21 mouse cellular contexts compared by ENCODE assay signal in the genomic region with DNA sequence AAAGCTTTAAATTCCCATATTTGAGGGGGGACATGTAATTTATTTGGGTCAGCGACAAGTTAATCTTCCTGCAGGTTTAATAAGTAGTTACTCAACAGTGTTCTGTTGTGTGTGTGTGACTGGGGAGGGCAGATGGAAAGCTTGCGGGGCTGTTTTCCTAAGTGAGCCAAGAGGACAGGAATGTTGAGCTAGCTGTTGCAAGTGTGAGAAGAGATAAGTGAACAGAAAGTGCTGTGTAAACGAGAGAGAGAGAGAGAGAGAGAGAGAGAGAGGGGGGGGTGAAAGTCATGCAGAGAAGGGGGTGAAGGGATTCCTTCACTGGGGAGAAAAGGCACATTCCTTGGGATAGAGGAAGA. TPM values are rescaled to one million over a fixed set of nuclear protein-coding genes. Genes with fewer than 3 reads are reported as not detected.
DNase-seq lines count a peak whose midpoint lies in the region; ATAC-seq and TF ChIP-seq lines count a peak whose summit lies in the region.
"Had no signal": no experiment of that assay in that cellular context is flagged by ENCODE, and none has a peak within 500 bp of the region (broad histone marks: within the 10 kb centered on the region; RNA-seq: fewer than 3 reads in every experiment).

No protein-coding gene starts in this region.

- TF ChIP-seq EP300 in lung, postnatal 0 days (IDR thresholded peaks at IDR 0.05), result no peak
- no peak for TF ChIP-seq EP300 in stomach, postnatal 0 days (optimal IDR thresholded peaks at IDR 0.05)

- ATAC-seq in heart, embryonic 13.5 days (ENCODE audit: extremely low read depth, insufficient number of reproducible peaks, low FRiP score, low TSS enrichment), result peak; percentile 42; the same call in 1 of the 2 replicates
- ATAC-seq in lung, embryonic 14.5 days (ENCODE audit: insufficient read depth), result peak; percentile 79; the same call in 1 of the 2 replicates
- ATAC-seq in lung, postnatal 0 days, result peak; percentile 59
- peak; percentile 79 for ATAC-seq in stomach, postnatal 0 days (ENCODE audit: low FRiP score, low TSS enrichment)
- no peak for ATAC-seq in hindbrain, embryonic 14.5 days (ENCODE audit: low FRiP score)
- ATAC-seq: forebrain, embryonic 16.5 days had no signal

- TF ChIP-seq CTCF in lung, embryonic 14.5 days (IDR thresholded peaks at IDR 0.05; ENCODE audit: low read depth), result no peak
- no peak for TF ChIP-seq CTCF in lung, postnatal 0 days (IDR thresholded peaks at IDR 0.05)
- no peak for TF ChIP-seq CTCF in stomach, postnatal 0 days (IDR thresholded peaks at IDR 0.05; ENCODE audit: low read depth)

- H3K9me3 ChIP-seq in heart, embryonic 13.5 days, result no peaks in the 10 kb centered on the region
- H3K9me3 ChIP-seq in heart, embryonic 10.5 days, result no peaks in the 10 kb centered on the region
- no peaks in the 10 kb centered on the region for H3K9me3 ChIP-seq in lung, embryonic 14.5 days (ENCODE audit: low read depth, low read length)
- no peaks in the 10 kb centered on the region for H3K9me3 ChIP-seq in lung, postnatal 0 days (ENCODE audit: low read length)
- H3K9me3 ChIP-seq in stomach, postnatal 0 days (ENCODE audit: control insufficient read depth, low read length), result no peaks in the 10 kb centered on the region
- H3K9me3 ChIP-seq in hindbrain, embryonic 14.5 days (ENCODE audit: control insufficient read depth, low read length), result no peaks in the 10 kb centered on the region
- H3K9me3 ChIP-seq: forebrain, embryonic 10.5 days; G1E; hindbrain, embryonic 13.5 days; midbrain, embryonic 12.5 days; neural tube, embryonic 15.5 days had no signal

- H3K27me3 ChIP-seq in heart, embryonic 13.5 days (replicated peaks), result no peaks in the 10 kb centered on the region
- no peaks in the 10 kb centered on the region for H3K27me3 ChIP-seq in heart, embryonic 10.5 days (ENCODE audit: insufficient read depth, poor library complexity, severe bottlenecking)
- H3K27me3 ChIP-seq in lung, embryonic 14.5 days (ENCODE audit: insufficient read depth, low read length), result no peaks in the 10 kb centered on the region
- H3K27me3 ChIP-seq in lung, postnatal 0 days (replicated peaks; ENCODE audit: insufficient read depth, low read length), result no peaks in the 10 kb centered on the region
- no peaks in the 10 kb centered on the region for H3K27me3 ChIP-seq in stomach, postnatal 0 days (ENCODE audit: control insufficient read depth, insufficient read depth, low read length)
- H3K27me3 ChIP-seq in hindbrain, embryonic 14.5 days (ENCODE audit: control insufficient read depth, insufficient read depth, low read length), result no peaks in the 10 kb centered on the region
- H3K27me3 ChIP-seq: CH12.LX; hindbrain, embryonic 13.5 days; midbrain, embryonic 12.5 days; neural tube, embryonic 15.5 days had no signal

- DNase-seq in heart, embryonic 10.5 days (ENCODE audit: low spot score), result no peak
- DNase-seq in lung, embryonic 14.5 days, result peak; percentile 36
- DNase-seq in lung, postnatal 10 days, result no peak
- DNase-seq in lung, postnatal 0 days (ENCODE audit: low spot score), result peak; percentile 54
- peak; percentile 49 for DNase-seq in stomach, postnatal 0 days (ENCODE audit: low spot score)
- DNase-seq in frontal cortex, postnatal 25 days (ENCODE audit: low spot score in 2 of 2), result no peak
- no peak for DNase-seq in hindbrain, embryonic 14.5 days (ENCODE audit: low spot score)
- DNase-seq: adrenal gland, adult 2 months; cerebellum, adult 11-12 months; cerebellum, postnatal 10 days; gastrocnemius, postnatal 14 days; kidney, postnatal 36 days; layer of hippocampus, postnatal 36 days had no signal

- H3K4me2 ChIP-seq in heart, embryonic 13.5 days, result peak overlapping the region; percentile 11; the same call in 1 of the 2 replicates
- no peak overlapping the region for H3K4me2 ChIP-seq in lung, embryonic 14.5 days
- no peak overlapping the region for H3K4me2 ChIP-seq in lung, postnatal 0 days (replicated peaks; ENCODE audit: low read depth, low read length)
- H3K4me2 ChIP-seq in stomach, postnatal 0 days (replicated peaks; ENCODE audit: low read depth), result no peak overlapping the region
- no peak overlapping the region for H3K4me2 ChIP-seq in hindbrain, embryonic 14.5 days (replicated peaks)
- H3K4me2 ChIP-seq: hindbrain, embryonic 13.5 days; midbrain, embryonic 12.5 days; neural tube, embryonic 15.5 days had no signal

- 0 out of 2 replicates have a peak overlapping the region, but pooled peaks have one; percentile 36 for H3K27ac ChIP-seq in heart, embryonic 13.5 days (replicated peaks)
- no peak overlapping the region for H3K27ac ChIP-seq in heart, embryonic 10.5 days
- peak overlapping the region; percentile 52; the same call in 1 of the 2 replicates for H3K27ac ChIP-seq in lung, embryonic 14.5 days (ENCODE audit: low read depth)
- no peak overlapping the region for H3K27ac ChIP-seq in lung, postnatal 0 days (ENCODE audit: low read length)
- no peak overlapping the region for H3K27ac ChIP-seq in stomach, postnatal 0 days (replicated peaks)
- no peak overlapping the region for H3K27ac ChIP-seq in hindbrain, embryonic 14.5 days
- H3K27ac ChIP-seq: forebrain, embryonic 10.5 days; hindbrain, embryonic 13.5 days; midbrain, embryonic 12.5 days; neural tube, embryonic 15.5 days had no signal

- H3K9ac ChIP-seq in heart, embryonic 13.5 days, result no peak overlapping the region
- H3K9ac ChIP-seq in lung, embryonic 14.5 days, result no peak overlapping the region
- no peak overlapping the region for H3K9ac ChIP-seq in lung, postnatal 0 days (replicated peaks; ENCODE audit: low read depth)
- no peak overlapping the region for H3K9ac ChIP-seq in stomach, postnatal 0 days (ENCODE audit: low read length)
- no peak overlapping the region for H3K9ac ChIP-seq in hindbrain, embryonic 14.5 days
- H3K9ac ChIP-seq: hindbrain, embryonic 13.5 days; midbrain, embryonic 12.5 days; neural tube, embryonic 15.5 days had no signal

- H3K4me3 ChIP-seq in heart, embryonic 13.5 days, result no peak overlapping the region
- no peak overlapping the region for H3K4me3 ChIP-seq in heart, embryonic 10.5 days
- no peak overlapping the region for H3K4me3 ChIP-seq in lung, embryonic 14.5 days (ENCODE audit: low read depth, low read length)
- no peak overlapping the region for H3K4me3 ChIP-seq in lung, postnatal 0 days (ENCODE audit: low read depth, low read length)
- H3K4me3 ChIP-seq in stomach, postnatal 0 days (ENCODE audit: low read depth, low read length), result no peak overlapping the region
- no peak overlapping the region for H3K4me3 ChIP-seq in hindbrain, embryonic 14.5 days (replicated peaks; ENCODE audit: low read length)
- H3K4me3 ChIP-seq: forebrain, embryonic 10.5 days; hindbrain, embryonic 13.5 days; midbrain, embryonic 12.5 days; neural tube, embryonic 15.5 days had no signal

- H3K4me1 ChIP-seq in heart, embryonic 13.5 days, result peaks cover 18% of the 10 kb centered on the region
- H3K4me1 ChIP-seq in heart, embryonic 10.5 days, result peaks cover 16% of the 10 kb centered on the region
- H3K4me1 ChIP-seq in lung, embryonic 14.5 days (ENCODE audit: insufficient read depth), result no peaks in the 10 kb centered on the region
- H3K4me1 ChIP-seq in lung, postnatal 0 days (ENCODE audit: insufficient read depth, low read depth, low read length), result no peaks in the 10 kb centered on the region
- no peaks in the 10 kb centered on the region for H3K4me1 ChIP-seq in stomach, postnatal 0 days (replicated peaks; ENCODE audit: control insufficient read depth, insufficient read depth)
- H3K4me1 ChIP-seq in hindbrain, embryonic 14.5 days (replicated peaks; ENCODE audit: control insufficient read depth, insufficient read depth, low read length), result 0 out of 2 replicates have a peak, but pooled peaks cover 2% of the 10 kb centered on the region
- H3K4me1 ChIP-seq: forebrain, embryonic 10.5 days; midbrain, embryonic 12.5 days had no signal

- WGBS in heart, embryonic 13.5 days, result 11% methylated on average over 3 of the region's 3 CpGs
- 14% methylated on average over 3 of the region's 3 CpGs for WGBS in heart, embryonic 10.5 days
- WGBS in lung, embryonic 14.5 days, result 25% methylated on average over 3 of the region's 3 CpGs
- 25% methylated on average over 3 of the region's 3 CpGs for WGBS in lung, postnatal 0 days
- 21% methylated on average over 3 of the region's 3 CpGs for WGBS in stomach, postnatal 0 days
- WGBS in hindbrain, embryonic 14.5 days, result 77% methylated on average over 3 of the region's 3 CpGs

- no peaks in the 10 kb centered on the region for H3K36me3 ChIP-seq in heart, embryonic 13.5 days
- no peaks in the 10 kb centered on the region for H3K36me3 ChIP-seq in heart, embryonic 10.5 days
- no peaks in the 10 kb centered on the region for H3K36me3 ChIP-seq in lung, embryonic 14.5 days (ENCODE audit: insufficient read depth)
- H3K36me3 ChIP-seq in lung, postnatal 0 days (ENCODE audit: insufficient read depth, low read length), result no peaks in the 10 kb centered on the region
- no peaks in the 10 kb centered on the region for H3K36me3 ChIP-seq in stomach, postnatal 0 days (ENCODE audit: control insufficient read depth, insufficient read depth, low read length)
- no peaks in the 10 kb centered on the region for H3K36me3 ChIP-seq in hindbrain, embryonic 14.5 days (replicated peaks; ENCODE audit: control insufficient read depth, insufficient read depth)
- H3K36me3 ChIP-seq: forebrain, embryonic 10.5 days; G1E; hindbrain, embryonic 13.5 days; midbrain, embryonic 12.5 days; neural tube, embryonic 15.5 days had no signal

RNA-seq across cellular contexts. Expression of gene Plcl1, which starts 39.9 kb away (rescaled TPM):
- polyA plus RNA-seq in heart, embryonic 13.5 days (2015; fragmentation: Nextera tagmentation; extraction: Ambion mirVana), result 0.67 and 0.71 TPM in 2 replicates
- 0.60 and 0.77 TPM in 2 replicates for polyA plus RNA-seq in heart, embryonic 10.5 days (2016; fragmentation: Nextera tagmentation; extraction: Ambion mirVana)
- polyA plus RNA-seq in lung, embryonic 14.5 days (2014; fragmentation: Nextera tagmentation; extraction: Ambion mirVana), result 1.9 and 2.1 TPM in 2 replicates
- polyA plus RNA-seq in lung, postnatal 0 days (2015; fragmentation: Nextera tagmentation; extraction: Ambion mirVana), result 1.7 and 2.0 TPM in 2 replicates
- polyA plus RNA-seq in stomach, postnatal 0 days (2015; fragmentation: Nextera tagmentation; extraction: Ambion mirVana), result 1.6 and 1.7 TPM in 2 replicates
- 5.4 and 5.5 TPM in 2 replicates for polyA plus RNA-seq in hindbrain, embryonic 14.5 days (2014; fragmentation: Nextera tagmentation; extraction: Ambion mirVana)
- polyA plus RNA-seq: G1E had no signal

Comparison
In these comparisons a context has a peak if more than half of its experiments do, and no peak if none do; other contexts are left out.
1. H3K27ac ChIP-seq: peak in heart, embryonic 13.5 days (single experiment) and lung, embryonic 14.5 days (single experiment); none in heart, embryonic 10.5 days (single experiment), lung, postnatal 0 days (single experiment), stomach, postnatal 0 days (single experiment) and hindbrain, embryonic 14.5 days (single experiment).
2. DNase-seq: peak in lung, embryonic 14.5 days (single experiment), lung, postnatal 0 days (single experiment) and stomach, postnatal 0 days (single experiment); none in heart, embryonic 10.5 days (single experiment), lung, postnatal 10 days (single experiment), frontal cortex, postnatal 25 days (0 of 2) and hindbrain, embryonic 14.5 days (single experiment).